Mouse (Mus musculus) mammary gland, adult 2 months (tissue): ENCODE data around the gene Phka2. TPM values are rescaled to one million over a fixed set of nuclear protein-coding genes. Genes with fewer than 3 reads are reported as not detected.

Experiments used
- polyA plus RNA-seq: library from polyadenylated mRNA; depleted of rRNA; stranded (reverse); fragments of >200 nt; gene quantifications from 2 replicates; pipeline ENCODE4 v1.2.3, GENCODE M21; 2012; ENCODE audit warnings: low replicate concordance; rRNA removed

Gene Phka2
- polyA plus RNA-seq = 30.1 and 41.7 TPM in 2 replicates

DNA sequence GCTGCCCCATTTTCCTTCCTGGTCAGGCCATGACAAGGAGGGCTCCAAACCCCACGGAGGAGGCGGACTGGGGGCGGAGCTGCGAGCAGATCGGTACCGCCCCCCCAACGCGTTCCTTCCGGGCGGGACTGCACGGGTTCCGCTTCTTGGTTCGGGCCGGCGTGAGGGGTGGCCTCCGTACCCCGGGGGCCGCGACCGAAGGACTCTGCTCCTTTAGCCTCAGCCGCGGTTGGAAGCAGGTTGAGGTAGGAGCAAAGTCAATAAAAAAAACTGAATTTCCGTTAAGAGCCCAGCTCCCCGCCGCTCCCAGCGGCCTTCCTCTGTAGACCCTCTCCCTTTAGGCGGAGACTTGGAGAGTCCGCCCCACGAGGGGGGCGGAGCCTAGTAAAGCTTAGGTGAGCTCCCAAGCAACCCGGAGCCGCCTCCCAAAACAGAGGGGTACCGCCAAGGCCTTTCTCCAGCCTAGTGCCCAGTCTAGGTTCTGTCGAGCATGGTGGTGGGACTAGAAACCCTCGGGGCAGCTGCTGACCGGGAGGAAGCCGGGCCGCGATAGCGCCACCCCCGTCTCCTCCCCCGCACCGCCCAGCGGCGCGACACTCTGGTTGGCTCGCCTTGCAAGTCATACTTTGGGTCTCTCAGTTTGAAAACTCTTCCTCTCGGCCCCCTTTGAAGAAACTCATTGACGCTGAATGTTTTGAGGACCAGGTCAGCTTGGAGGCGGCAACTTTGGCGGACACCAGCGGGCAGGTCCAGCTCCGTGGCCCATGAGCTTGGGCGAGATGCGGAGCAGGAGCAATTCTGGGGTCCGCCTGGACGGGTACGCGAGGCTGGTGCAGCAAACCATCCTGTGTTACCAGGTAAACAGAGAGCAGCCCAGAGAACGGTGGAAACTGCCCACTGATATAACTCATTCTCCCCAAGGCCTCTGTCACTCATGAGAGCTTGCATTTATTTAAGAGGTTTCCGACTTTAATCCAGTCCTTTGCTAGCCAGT, at the start of gene Phka2:
Gene Phka2 (plus strand): TSS at position 119 of the 994 bp plus-strand sequence.

Other genes starting within 250 kb of the Phka2 start
- gene Adgrg2, start 111.5 kb upstream of the Phka2 start, polyA plus RNA-seq = 2.3 and 6.3 TPM in 2 replicates
- gene Ppef1, start 233.6 kb downstream of the Phka2 start, polyA plus RNA-seq = not detected in 2 replicates